Mouse (Mus musculus) hindbrain, embryonic 10.5 days (tissue): ENCODE results near the gene Arhgap19. TPM values are rescaled to one million over a fixed set of nuclear protein-coding genes. Genes with fewer than 3 reads are reported as not detected.

ENCODE experiments used
- DNase-seq: peaks from one replicate; pipeline ENCODE4 v3.0.0-alpha.2; 2017; ENCODE audit warnings: low spot score
- H3K27ac ChIP-seq: fragments of 300-500 bp; sonication (generic); 2 replicates; pipeline ENCODE4 v1.5.1; 2016; ENCODE audit warnings: mild to moderate bottlenecking, moderate library complexity
- H3K27me3 ChIP-seq: fragments of 300-500 bp; sonication (generic); 2 replicates; pipeline ENCODE4 v1.6.1; 2016; ENCODE audit warnings: mild to moderate bottlenecking; ENCODE audit not compliant: poor library complexity, insufficient read depth, severe bottlenecking
- H3K36me3 ChIP-seq: fragments of 300-500 bp; sonication (generic); 2 replicates; pipeline ENCODE4 v1.6.1; 2016; ENCODE audit warnings: mild to moderate bottlenecking, moderate library complexity
- H3K4me1 ChIP-seq: fragments of 300-500 bp; sonication (generic); replicated peaks from 2 replicates; pipeline ENCODE4 v1.6.1; 2016; ENCODE audit warnings: mild to moderate bottlenecking
- H3K4me3 ChIP-seq: fragments of 300-500 bp; sonication (generic); 2 replicates; pipeline ENCODE4 v1.5.1; 2016; ENCODE audit warnings: mild to moderate bottlenecking, moderate library complexity
- H3K9me3 ChIP-seq: fragments of 300-500 bp; sonication (generic); 2 replicates; pipeline ENCODE4 v1.6.1; 2016; ENCODE audit warnings: mild to moderate bottlenecking, moderate library complexity
- WGBS: fragments of 180-500 bp; shearing (Covaris S2); methylation state at CpG from one replicate; pipeline ENCODE4 v1.1.7; 2016; 5-methylcytosine and 5-hydroxymethylcytosine counted together
- polyA plus RNA-seq: library from polyadenylated mRNA; unstranded; fragments of >200 nt; fragmentation: Nextera tagmentation; extraction: Ambion mirVana; gene quantifications from 2 replicates; pipeline ENCODE4 v1.2.1, GENCODE M21; 2016

Arhgap19 gene
- polyA plus RNA-seq, 1 experiment from 2014 or later: 27.9 TPM

- Histone ChIP-seq H3K4me1 (0 out of 2 replicates have a peak, but pooled peaks cover 4% of the 10 kb centered on the region), H3K9me3 (peaks cover 7% of the 10 kb centered on the region), H3K4me3 (no peak overlapping the region), H3K27me3 (no peaks in the 10 kb centered on the region), H3K27ac (no peak overlapping the region), H3K36me3 (no peaks in the 10 kb centered on the region)
- no peak for DNase-seq
- 81% methylated on average over 8 of the region's 8 CpGs for WGBS
Measured at GRCm38 (mm10) chr19:41808104-41808634, 6.3 kb upstream of the Arhgap19 start.

- H3K36me3 ChIP-seq: no peaks in the 10 kb centered on the region
Measured at GRCm38 (mm10) chr19:41807497-41807896, 5.7 kb upstream of the Arhgap19 start.

GRCm38 (mm10) chr19:41805831-41806230 is 4.0 kb upstream of the Arhgap19 start:
- 85% methylated on average over 4 of the region's 4 CpGs for WGBS
- Histone ChIP-seq H3K9me3 (peaks cover 7% of the 10 kb centered on the region), H3K4me1 (peaks cover 11% of the 10 kb centered on the region), H3K4me3 (no peak overlapping the region), H3K27ac (no peak overlapping the region), H3K36me3 (no peaks in the 10 kb centered on the region), H3K27me3 (no peaks in the 10 kb centered on the region)
- no peak for DNase-seq

More at GRCm38 (mm10) chr19:41807497-41807896, 5.7 kb upstream of the Arhgap19 start:
- Histone ChIP-seq H3K4me3 (no peak overlapping the region), H3K4me1 (0 out of 2 replicates have a peak, but pooled peaks cover 4% of the 10 kb centered on the region), H3K27me3 (no peaks in the 10 kb centered on the region), H3K27ac (no peak overlapping the region), H3K9me3 (peaks cover 7% of the 10 kb centered on the region)
- 89% methylated on average over 9 of the region's 9 CpGs for WGBS
- no peak for DNase-seq

- Histone ChIP-seq H3K27me3 (no peaks in the 10 kb centered on the region), H3K9me3 (peaks cover 7% of the 10 kb centered on the region), H3K27ac (no peak overlapping the region), H3K4me3 (no peak overlapping the region), H3K4me1 (peaks cover 19% of the 10 kb centered on the region), H3K36me3 (no peaks in the 10 kb centered on the region)
- peak; percentile 28 for DNase-seq
- 45% methylated on average over 7 of the region's 7 CpGs for WGBS
Measured at GRCm38 (mm10) chr19:41803322-41803721, 1.5 kb upstream of the Arhgap19 start.

GRCm38 (mm10) chr19:41800986-41801741 is 683 bp downstream of the Arhgap19 start:
- WGBS: 8% methylated on average over 26 of the region's 26 CpGs
- Histone ChIP-seq H3K27ac (peak overlapping the region; percentile 97), H3K4me3 (peak overlapping the region; percentile 84), H3K27me3 (no peaks in the 10 kb centered on the region), H3K36me3 (no peaks in the 10 kb centered on the region; the same call in 1 of the 2 replicates), H3K9me3 (peaks cover 7% of the 10 kb centered on the region), H3K4me1 (peaks cover 21% of the 10 kb centered on the region)
- DNase-seq: no peak

GRCm38 (mm10) chr19:41800451-41800850 is 1.4 kb downstream of the Arhgap19 start:
- peak overlapping the region; percentile 84 for H3K4me3 ChIP-seq
- no peaks in the 10 kb centered on the region for H3K27me3 ChIP-seq
- H3K36me3 ChIP-seq: no peaks in the 10 kb centered on the region; the same call in 1 of the 2 replicates
- H3K27ac ChIP-seq: 0 out of 2 replicates have a peak overlapping the region, but pooled peaks have one; percentile 17
- DNase-seq: no peak
- H3K9me3 ChIP-seq: 0 out of 2 replicates have a peak, but pooled peaks cover under 1% of the 10 kb centered on the region
- WGBS: 61% methylated on average over 6 of the region's 6 CpGs
- peaks cover 22% of the 10 kb centered on the region for H3K4me1 ChIP-seq

GRCm38 (mm10) chr19:41797536-41797935 is 4.3 kb downstream of the Arhgap19 start:
- no peak overlapping the region for H3K27ac ChIP-seq
- no peak for DNase-seq
- H3K9me3 ChIP-seq: no peaks in the 10 kb centered on the region
- WGBS: 92% methylated on average over 6 of the region's 6 CpGs
- H3K27me3 ChIP-seq: no peaks in the 10 kb centered on the region
- H3K4me1 ChIP-seq: peaks cover 22% of the 10 kb centered on the region
- H3K36me3 ChIP-seq: no peaks in the 10 kb centered on the region; the same call in 1 of the 2 replicates
- no peak overlapping the region for H3K4me3 ChIP-seq

GRCm38 (mm10) chr19:41796789-41797327 is 5.0 kb downstream of the Arhgap19 start:
- no peak for DNase-seq
- H3K4me1 ChIP-seq: peaks cover 18% of the 10 kb centered on the region
- no peaks in the 10 kb centered on the region for H3K27me3 ChIP-seq
- H3K9me3 ChIP-seq: no peaks in the 10 kb centered on the region
- H3K36me3 ChIP-seq: peaks cover 1% of the 10 kb centered on the region; the same call in 1 of the 2 replicates
- no peak overlapping the region for H3K4me3 ChIP-seq
- H3K27ac ChIP-seq: no peak overlapping the region
- 84% methylated on average over 12 of the region's 12 CpGs for WGBS

- Histone ChIP-seq H3K36me3 (peaks cover 7% of the 10 kb centered on the region), H3K4me1 (peaks cover 18% of the 10 kb centered on the region), H3K27me3 (no peaks in the 10 kb centered on the region), H3K9me3 (no peaks in the 10 kb centered on the region), H3K4me3 (no peak overlapping the region), H3K27ac (no peak overlapping the region)
- DNase-seq: no peak
- 82% methylated on average over 3 of the region's 3 CpGs for WGBS
Measured at GRCm38 (mm10) chr19:41796148-41796760, 5.6 kb downstream of the Arhgap19 start.

GRCm38 (mm10) chr19:41794901-41795300 is 6.9 kb downstream of the Arhgap19 start:
- no peaks in the 10 kb centered on the region for H3K27me3 ChIP-seq
- H3K4me3 ChIP-seq: no peak overlapping the region
- DNase-seq: no peak
- no peaks in the 10 kb centered on the region for H3K9me3 ChIP-seq
- peaks cover 20% of the 10 kb centered on the region for H3K36me3 ChIP-seq
- peaks cover 5% of the 10 kb centered on the region for H3K4me1 ChIP-seq
- no peak overlapping the region for H3K27ac ChIP-seq
- WGBS: 74% methylated on average over 6 of the region's 6 CpGs

GRCm38 (mm10) chr19:41794017-41794416 is 7.8 kb downstream of the Arhgap19 start:
- H3K4me3 ChIP-seq: no peak overlapping the region
- DNase-seq: no peak
- H3K27ac ChIP-seq: no peak overlapping the region
- H3K9me3 ChIP-seq: no peaks in the 10 kb centered on the region
- H3K27me3 ChIP-seq: no peaks in the 10 kb centered on the region
- peaks cover 28% of the 10 kb centered on the region for H3K36me3 ChIP-seq
- 0 out of 2 replicates have a peak, but pooled peaks cover 5% of the 10 kb centered on the region for H3K4me1 ChIP-seq

- H3K27me3 ChIP-seq: no peaks in the 10 kb centered on the region
- peaks cover 33% of the 10 kb centered on the region for H3K36me3 ChIP-seq
- H3K9me3 ChIP-seq: no peaks in the 10 kb centered on the region
- DNase-seq: no peak
- no peak overlapping the region for H3K27ac ChIP-seq
- whole genome bisulfite sequencing: 94% methylated on average over 1 of the region's 1 CpGs
- H3K4me3 ChIP-seq: no peak overlapping the region
- 0 out of 2 replicates have a peak, but pooled peaks cover 5% of the 10 kb centered on the region for H3K4me1 ChIP-seq
Measured at GRCm38 (mm10) chr19:41792934-41793486, 8.8 kb downstream of the Arhgap19 start.
